Mouse (Mus musculus) subcutaneous adipose tissue, adult 2 months (tissue): ENCODE measurements around the gene Stk31. TPM values are rescaled to one million over a fixed set of nuclear protein-coding genes. Genes with fewer than 3 reads are reported as not detected.

ENCODE experiments used
- polyA plus RNA-seq: library from polyadenylated mRNA; depleted of rRNA; stranded (reverse); fragments of >200 nt; gene quantifications from 2 replicates; pipeline ENCODE4 v1.2.3, GENCODE M21; 2012; ENCODE audit warnings: low replicate concordance; rRNA removed

Stk31 gene
- not detected in 2 replicates for polyA plus RNA-seq

GRCm38 (mm10) chr6:49395316-49395715, at the start of gene Stk31:
Stk31 (plus strand) TSS chr6:49395604.

DNA sequence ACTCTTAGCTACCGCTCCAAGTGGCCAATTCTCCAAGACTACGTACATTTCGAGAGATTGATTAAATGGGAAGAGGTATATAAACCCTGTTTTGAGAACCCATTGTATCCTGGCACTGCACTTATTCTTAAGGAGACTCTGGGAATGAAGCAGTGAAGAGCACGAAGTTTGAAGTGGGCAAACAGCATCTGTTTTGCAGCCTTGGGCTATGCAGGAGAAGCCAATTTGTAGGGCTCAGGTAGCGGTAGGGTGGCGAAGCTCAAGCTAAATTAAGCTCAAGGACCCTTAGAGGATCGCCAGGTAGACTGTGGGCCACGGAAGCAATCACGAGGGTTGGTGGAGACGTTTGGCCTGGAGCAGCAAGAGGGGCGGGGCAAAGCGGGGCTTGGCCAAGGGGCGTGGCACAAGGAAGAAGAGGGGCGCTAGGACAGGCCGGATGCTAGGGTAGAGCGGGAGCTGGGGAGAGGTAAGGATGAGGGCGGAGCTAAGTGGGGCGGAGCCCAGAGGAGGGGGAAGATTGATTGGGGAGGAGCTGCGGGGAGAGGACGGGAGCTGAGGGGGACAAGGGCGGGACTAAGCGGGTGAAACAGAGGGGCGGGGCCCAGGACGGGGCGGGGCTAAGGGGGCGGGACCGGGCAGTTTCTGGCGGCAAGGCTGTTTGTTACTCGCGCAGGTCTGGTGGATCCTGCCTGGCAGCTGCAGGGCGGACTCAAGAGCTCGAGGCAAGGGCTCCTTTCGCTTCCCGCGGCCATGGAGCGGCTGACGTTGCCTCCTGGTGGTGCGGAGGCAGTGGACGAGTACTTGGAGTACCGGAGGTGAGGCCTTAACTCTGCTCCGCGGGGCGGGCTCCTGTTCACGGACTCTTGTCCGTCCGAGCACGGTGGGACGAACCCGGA, 28.0 kb upstream of the Stk31 start, which contains the start of gene Fam221a:
Gene Fam221a, plus strand, starts transcription at position 581 of the 896 bp plus-strand sequence.

Other genes starting within 250 kb of the Stk31 start
- 0.03 and 0.09 TPM in 2 replicates for gene Igf2bp3, start 180.6 kb upstream of the Stk31 start, polyA plus RNA-seq
- gene Tra2a, start 131.6 kb upstream of the Stk31 start, polyA plus RNA-seq: 34.1 and 56.6 TPM in 2 replicates
- gene Ccdc126, start 76.3 kb upstream of the Stk31 start, polyA plus RNA-seq: 2.9 and 4.2 TPM in 2 replicates
- gene Fam221a, start 27.9 kb upstream of the Stk31 start, polyA plus RNA-seq: 0.97 and 3.3 TPM in 2 replicates